Mouse (Mus musculus) heart, adult 9 months (tissue): ENCODE results near the gene Rab36.

Experiments
- DNase-seq, 2 experiments: peaks; one replicate each; pipeline ENCODE4 v3.0.0; 2022; ENCODE audit warnings: low spot score in 2 of 2

Rab36 gene

GRCm38 (mm10) chr10:75044459-75044858 is 7.6 kb downstream of the Rab36 start:
- no peak for DNase-seq

- DNase-seq, result no peak
Measured at GRCm38 (mm10) chr10:75045831-75046230, 9.0 kb downstream of the Rab36 start.

- no peak for DNase-seq
Measured at GRCm38 (mm10) chr10:75048711-75049110, 11.9 kb downstream of the Rab36 start.

GRCm38 (mm10) chr10:75051364-75052074 is 14.7 kb downstream of the Rab36 start:
- no peak for DNase-seq

GRCm38 (mm10) chr10:75052902-75053301 is 16.0 kb downstream of the Rab36 start:
- DNase-seq, result no peak

GRCm38 (mm10) chr10:75053655-75054054 is 16.8 kb downstream of the Rab36 start:
- no peak for DNase-seq

- DNase-seq, result peak; percentile 41 to 44
Measured at GRCm38 (mm10) chr10:75054125-75054524, 17.3 kb downstream of the Rab36 start.

- no peak for DNase-seq
Measured at GRCm38 (mm10) chr10:75055672-75056071, 18.8 kb downstream of the Rab36 start.

GRCm38 (mm10) chr10:75056255-75056654 is 19.4 kb downstream of the Rab36 start:
- DNase-seq, result no peak

- DNase-seq, result no peak
Measured at GRCm38 (mm10) chr10:75058336-75058735, 21.5 kb downstream of the Rab36 start.

- DNase-seq, result peak in 1 of 2 experiments; percentile 13
Measured at GRCm38 (mm10) chr10:75058761-75059395, 22.0 kb downstream of the Rab36 start.

- DNase-seq, result peak; percentile 68 to 84
Measured at GRCm38 (mm10) chr10:75059396-75059795, 22.5 kb downstream of the Rab36 start.

- DNase-seq, result peak; percentile 75 to 76
Measured at GRCm38 (mm10) chr10:75060217-75060842, 23.5 kb downstream of the Rab36 start, which contains the start of gene Bcr. Bcr (plus strand) TSS chr10:75060592.

GRCm38 (mm10) chr10:75060843-75061235 is 24.0 kb downstream of the Rab36 start:
- no peak for DNase-seq

GRCm38 (mm10) chr10:75061341-75062188 is 24.7 kb downstream of the Rab36 start:
- peak in 1 of 2 experiments; percentile 10 for DNase-seq

- peak in 1 of 2 experiments; percentile 11 for DNase-seq
Measured at GRCm38 (mm10) chr10:75062189-75062561, 25.3 kb downstream of the Rab36 start.

- DNase-seq, result no peak
Measured at GRCm38 (mm10) chr10:75062621-75063020, 25.8 kb downstream of the Rab36 start.

- DNase-seq, result no peak
Measured at GRCm38 (mm10) chr10:75063301-75063965, 26.6 kb downstream of the Rab36 start.

- no peak for DNase-seq
Measured at GRCm38 (mm10) chr10:75065691-75066090, 28.8 kb downstream of the Rab36 start.

GRCm38 (mm10) chr10:75067446-75067845 is 30.6 kb downstream of the Rab36 start:
- DNase-seq, result no peak

GRCm38 (mm10) chr10:75068086-75068485 is 31.2 kb downstream of the Rab36 start:
- no peak for DNase-seq
